Mouse (Mus musculus) erythroblast, embryonic 14.5 days (primary cell): ENCODE data around the gene Sgip1.

Experiments
- GATA1 ChIP-seq: IDR thresholded peaks from 2 replicates; pipeline ENCODE4 v1.6.1; 2012; ENCODE audit warnings: low read length, inconsistent platforms, mixed read lengths
- TAL1 ChIP-seq: IDR thresholded peaks from 3 replicates; pipeline ENCODE4 v1.6.1; 2012; ENCODE audit warnings: low read length, inconsistent platforms, mixed read lengths

GRCm38 (mm10) chr4:102884228-102884627 is 143.1 kb downstream of the Sgip1 start:
- TF ChIP-seq TAL1 = no peak
- no peak for TF ChIP-seq GATA1
